Mouse (Mus musculus) embryonic facial prominence, embryonic 11.5 days (tissue): Measurements from ENCODE around the gene Cbx3. TPM values are rescaled to one million over a fixed set of nuclear protein-coding genes. Genes with fewer than 3 reads are reported as not detected.

ENCODE experiments used
- polyA plus RNA-seq: library from polyadenylated mRNA; unstranded; fragments of >200 nt; fragmentation: Nextera tagmentation; extraction: Ambion mirVana; gene quantifications from 2 replicates; pipeline ENCODE4 v1.2.1, GENCODE M21; 2014

Cbx3 gene
- polyA plus RNA-seq, 1 experiment from 2014 or later, result 750 TPM

Other genes with a start within 250 kb of the Cbx3 start
- gene Nfe2l3, start 37.7 kb upstream of the Cbx3 start, polyA plus RNA-seq, result 1.5 and 1.6 TPM in 2 replicates
- 1,622 and 1,840 TPM in 2 replicates for gene Hnrnpa2b1, start 466 bp upstream of the Cbx3 start, polyA plus RNA-seq
- 26.5 and 27.5 TPM in 2 replicates for gene Snx10, start 53.5 kb downstream of the Cbx3 start, polyA plus RNA-seq